Mouse (Mus musculus): ENCODE data around the gene Spg7.

GRCm38 (mm10) chr8:123021259-123021658 is 41.5 kb upstream of the Spg7 start:
- TF ChIP-seq NELFE (IDR thresholded peaks at IDR 0.05; ENCODE audit: low read depth, low read length) (no peak), EP300 (IDR thresholded peaks at IDR 0.05; ENCODE audit: low read depth in 1 of 2, low read length in 2 of 2) (no peak), POLR2A (IDR thresholded peaks at IDR 0.05; ENCODE audit: control insufficient read depth in 1 of 2, insufficient read depth in 1 of 2, low read depth in 1 of 2, low read length in 2 of 2, poor library complexity in 1 of 2) (no peak), MAZ (IDR thresholded peaks at IDR 0.05; ENCODE audit: low read depth, low read length) (no peak), HCFC1 (IDR thresholded peaks at IDR 0.05; ENCODE audit: low read depth, low read length) (no peak), ETS1 (IDR thresholded peaks at IDR 0.05; ENCODE audit: low read depth, low read length) (no peak), MAX (IDR thresholded peaks at IDR 0.05; ENCODE audit: low read length) (no peak)

All from MEL (cell line).